Mouse (Mus musculus): ENCODE measurements around the gene Itpkb.

Gene Itpkb

DNA sequence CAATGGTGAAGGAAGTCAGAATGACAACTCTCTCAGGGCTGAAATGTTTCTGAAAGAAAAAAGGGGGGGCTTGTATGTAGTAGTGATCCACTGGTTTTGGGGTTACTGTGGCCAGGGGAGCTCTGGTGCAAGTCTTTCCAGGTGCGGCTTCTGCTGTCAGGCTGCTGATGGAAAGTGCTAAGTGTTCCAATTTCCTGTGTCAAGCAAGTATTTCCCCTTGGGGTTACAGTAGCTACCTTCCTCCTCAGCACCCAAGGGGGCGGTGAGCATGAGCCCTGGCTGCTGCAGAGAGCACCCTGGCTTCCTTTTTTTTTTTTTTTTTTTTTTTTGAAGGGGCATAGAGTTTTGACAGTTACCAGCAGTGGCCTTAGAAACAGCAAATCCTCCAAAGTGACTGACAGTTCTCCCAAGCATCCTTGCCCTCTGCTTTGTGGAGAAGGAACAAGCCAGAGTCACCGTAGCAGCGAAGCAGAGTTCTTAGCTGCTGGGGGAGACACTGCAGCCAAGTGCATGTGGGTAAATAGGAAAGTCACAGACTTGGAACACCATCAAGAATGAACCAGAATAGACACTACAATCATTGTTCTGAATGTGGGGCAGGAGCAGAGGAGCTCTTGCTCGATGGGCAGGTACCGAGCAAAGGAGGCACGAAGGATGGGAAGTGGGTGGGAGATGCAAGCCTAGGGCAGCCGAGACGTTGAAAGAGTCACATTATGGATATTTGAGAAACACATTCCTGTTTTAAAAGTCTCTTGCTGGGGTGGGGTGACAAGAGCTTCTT lies 62.9 kb downstream of the Itpkb start:
- no peak for DNase-seq (ENCODE audit: low read depth, low spot score)

DNA sequence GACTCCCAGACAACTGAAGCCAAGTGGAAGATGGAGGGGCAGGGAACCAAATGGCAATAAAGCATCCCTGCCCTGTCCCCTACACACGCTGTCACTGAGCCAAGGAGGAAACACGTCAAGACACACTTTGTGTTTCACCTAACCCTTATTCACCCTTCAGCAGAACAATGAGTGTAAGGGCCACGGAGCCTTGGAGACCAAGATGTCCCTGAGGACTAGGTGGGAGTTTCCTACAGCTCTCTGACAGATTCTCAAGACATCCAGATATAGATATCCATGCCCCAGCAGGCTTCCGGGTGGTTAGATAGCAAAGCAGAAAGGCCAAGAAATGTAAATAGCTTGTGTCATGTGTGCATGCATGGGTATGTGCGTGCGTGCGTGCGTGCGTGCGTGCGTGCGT lies 63.6 kb downstream of the Itpkb start:
- no peak for DNase-seq (ENCODE audit: low read depth, low spot score)

DNA sequence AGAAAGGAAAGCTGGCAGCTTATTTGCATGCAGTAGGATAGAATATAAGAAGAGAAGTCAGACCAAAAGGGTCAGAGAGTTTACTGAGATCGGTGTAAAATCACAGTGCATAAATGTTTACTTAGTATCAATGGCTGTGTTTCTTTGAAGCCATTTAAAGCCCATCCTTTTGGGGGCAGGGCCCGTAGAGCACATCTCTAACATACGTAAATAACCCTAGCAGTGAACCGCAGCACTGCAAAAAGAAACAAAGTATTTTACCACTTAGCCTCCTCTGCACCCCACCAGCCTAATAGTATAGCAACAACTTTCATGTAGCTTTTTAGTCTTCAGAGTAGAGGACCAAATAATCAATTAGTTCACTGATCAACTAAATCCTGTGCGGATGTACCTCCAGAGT lies 67.4 kb downstream of the Itpkb start:
- no peak for DNase-seq (ENCODE audit: low read depth, low spot score)

DNA sequence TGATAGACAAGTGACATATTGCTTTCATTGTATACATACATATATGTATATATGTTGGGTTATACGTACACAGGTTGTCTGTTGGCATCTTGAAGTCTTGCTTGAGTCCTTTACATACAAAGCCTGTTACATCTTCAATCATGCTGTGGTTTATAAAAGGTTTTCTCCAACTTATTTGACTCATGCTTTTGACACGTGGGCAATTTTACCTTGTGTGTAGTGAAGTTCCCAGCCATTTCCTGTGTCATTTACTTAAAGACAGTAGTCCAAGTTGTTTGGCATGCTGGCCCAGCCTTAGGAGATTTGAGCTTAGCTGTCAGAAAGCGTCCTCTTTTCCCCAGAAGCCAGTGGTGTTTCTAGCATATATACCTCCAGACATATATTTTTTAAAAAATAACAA lies 68.2 kb downstream of the Itpkb start:
- no peak for DNase-seq (ENCODE audit: low read depth, low spot score)

DNA sequence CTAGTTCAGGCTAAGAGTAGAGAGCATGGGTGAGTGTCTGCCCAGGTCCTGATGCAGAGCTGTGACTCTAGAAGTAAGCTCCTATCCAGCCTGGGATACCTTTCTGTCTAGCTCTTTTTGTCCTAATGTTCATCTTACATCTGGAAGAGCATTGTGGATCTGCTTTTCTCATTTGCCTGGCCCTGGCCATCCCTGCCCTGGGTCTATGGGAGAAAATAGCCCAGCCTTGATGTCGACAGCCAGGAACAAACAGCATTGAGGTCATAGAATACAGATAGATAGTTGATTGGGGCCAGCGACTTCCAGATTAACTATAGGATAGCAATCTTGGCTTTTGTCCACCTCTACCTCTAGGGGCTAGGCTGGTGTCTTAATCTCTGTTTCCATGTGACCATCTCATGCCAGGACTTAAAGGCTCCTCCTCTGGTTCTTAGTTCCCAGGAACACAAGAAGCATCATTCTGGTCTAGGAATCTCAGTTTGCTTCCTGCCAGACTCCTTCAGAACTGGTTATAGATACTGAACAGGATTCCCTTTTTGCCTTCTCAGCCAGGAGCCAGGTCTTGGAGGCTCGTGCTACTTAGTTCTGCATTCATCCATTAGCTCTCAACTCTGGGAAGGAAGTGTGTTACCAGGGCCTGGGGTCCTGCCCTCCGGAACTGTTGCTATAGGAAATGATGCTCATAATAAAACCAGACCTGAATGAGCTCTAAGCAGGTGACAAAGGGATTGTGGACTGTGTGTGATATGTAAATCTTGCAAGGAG lies 70.6 kb downstream of the Itpkb start:
- no peak for DNase-seq (ENCODE audit: low read depth, low spot score)

DNA sequence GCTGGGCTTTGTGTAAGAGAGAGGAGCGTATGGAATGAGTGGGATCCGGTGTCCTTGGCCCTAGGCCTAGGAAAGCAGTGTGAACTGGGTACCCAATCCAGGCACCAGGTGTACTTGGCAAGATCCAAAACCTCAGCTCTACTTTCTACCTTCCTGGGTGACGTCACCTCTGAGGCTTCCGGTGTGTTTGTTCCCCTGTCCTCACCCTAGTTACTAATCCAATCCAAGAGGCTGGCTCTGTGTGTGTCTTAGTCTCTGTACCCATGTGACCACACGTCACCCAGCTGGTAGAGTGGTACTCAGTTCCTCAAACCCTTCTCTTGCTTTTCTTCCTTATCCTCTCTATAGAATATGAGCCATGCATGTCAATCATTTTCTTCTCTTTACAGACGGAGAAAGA lies 71.4 kb downstream of the Itpkb start:
- no peak for DNase-seq (ENCODE audit: low read depth, low spot score)

DNA sequence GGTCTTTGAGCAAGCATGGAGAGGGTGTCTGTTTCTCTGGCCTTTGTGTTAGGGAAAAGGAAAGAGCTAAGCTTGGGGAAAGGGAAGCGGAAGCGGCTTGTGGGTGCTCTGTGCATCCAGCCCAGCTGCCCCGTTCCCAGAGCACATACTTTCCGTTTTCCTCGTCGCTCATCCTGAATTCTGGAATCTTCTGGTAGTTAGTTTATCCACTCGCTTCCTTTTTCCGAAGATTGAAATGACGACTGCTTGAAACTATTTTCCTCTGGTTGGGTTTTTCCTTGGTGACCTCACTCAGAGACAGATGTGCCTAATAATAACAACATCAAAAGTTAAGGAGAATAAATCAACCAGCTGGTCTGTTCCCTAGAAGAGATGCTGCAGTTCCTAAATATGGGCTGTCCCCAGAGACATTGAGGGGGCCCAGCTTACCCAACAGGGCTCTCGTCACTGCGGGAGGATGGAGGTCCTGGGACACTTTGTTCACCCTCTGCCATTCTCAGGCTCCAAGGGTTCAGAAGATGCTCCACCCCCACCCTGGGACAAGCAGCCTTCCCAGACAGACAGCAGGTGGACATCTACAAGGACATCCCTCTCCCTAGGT lies 72.3 kb downstream of the Itpkb start:
- DNase-seq (ENCODE audit: low read depth, low spot score) = no peak

DNA sequence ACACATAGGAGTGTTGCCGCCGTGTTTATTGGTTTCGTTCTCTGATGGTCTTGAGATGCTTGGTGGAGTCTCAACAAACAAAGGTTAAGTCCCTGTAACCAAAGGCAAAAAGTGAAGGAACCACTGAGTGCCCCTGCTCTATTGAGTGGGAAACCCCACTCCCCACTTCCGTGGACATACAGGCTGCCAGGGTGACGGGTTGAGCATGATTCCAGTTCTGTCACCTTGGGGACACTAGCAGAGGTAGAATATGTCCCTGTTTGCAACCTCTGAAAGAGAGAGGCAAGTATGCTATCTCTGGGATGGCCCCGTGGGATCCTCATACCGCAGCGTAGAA lies 73.0 kb downstream of the Itpkb start:
- no peak for DNase-seq (ENCODE audit: low read depth, low spot score)

DNA sequence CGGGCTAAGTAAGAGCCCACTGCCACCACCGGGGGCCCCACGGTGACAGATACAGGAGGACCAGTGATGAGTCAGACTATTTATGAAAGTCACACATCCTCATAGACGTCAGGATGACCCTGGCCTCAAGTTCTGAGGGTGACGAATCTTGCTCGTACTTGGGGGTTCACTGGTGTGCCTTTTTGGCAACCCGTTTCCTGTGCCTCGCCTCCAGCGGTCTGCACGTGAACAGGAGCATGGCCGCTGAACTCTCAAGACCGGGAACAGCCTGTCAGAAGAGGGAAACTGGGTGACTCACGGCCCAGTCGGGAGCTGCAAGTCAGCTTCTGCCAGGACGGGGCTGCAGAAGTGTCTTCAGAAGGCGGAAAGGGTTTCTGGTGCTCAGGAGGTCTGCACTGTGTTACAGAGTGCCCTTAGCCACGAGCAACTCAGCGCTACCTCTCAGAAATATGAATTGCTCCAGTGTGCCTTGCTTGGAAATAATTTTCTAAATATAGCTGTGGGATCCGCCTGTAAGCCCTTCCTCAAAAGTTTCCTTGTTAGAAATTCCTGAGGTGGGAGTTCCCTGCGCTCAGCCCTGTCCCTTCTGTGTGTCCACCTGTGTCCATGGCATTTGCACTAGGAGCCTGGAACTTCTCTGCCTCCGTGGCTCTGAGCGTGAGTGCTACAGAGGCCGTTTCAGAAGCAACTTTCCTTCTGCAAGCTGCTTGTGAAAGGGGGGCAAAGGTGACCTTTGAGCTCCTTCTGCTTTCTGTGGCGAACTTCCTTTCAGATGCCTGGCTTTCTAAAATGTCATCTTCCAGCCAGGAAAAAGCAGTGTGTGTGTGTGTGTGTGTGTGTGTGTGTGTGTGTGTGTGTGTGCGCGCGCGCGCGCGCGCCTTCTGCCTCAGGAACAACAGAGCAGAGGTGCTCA lies 73.7 kb downstream of the Itpkb start:
- DNase-seq (ENCODE audit: low read depth, low spot score) = no peak

DNA sequence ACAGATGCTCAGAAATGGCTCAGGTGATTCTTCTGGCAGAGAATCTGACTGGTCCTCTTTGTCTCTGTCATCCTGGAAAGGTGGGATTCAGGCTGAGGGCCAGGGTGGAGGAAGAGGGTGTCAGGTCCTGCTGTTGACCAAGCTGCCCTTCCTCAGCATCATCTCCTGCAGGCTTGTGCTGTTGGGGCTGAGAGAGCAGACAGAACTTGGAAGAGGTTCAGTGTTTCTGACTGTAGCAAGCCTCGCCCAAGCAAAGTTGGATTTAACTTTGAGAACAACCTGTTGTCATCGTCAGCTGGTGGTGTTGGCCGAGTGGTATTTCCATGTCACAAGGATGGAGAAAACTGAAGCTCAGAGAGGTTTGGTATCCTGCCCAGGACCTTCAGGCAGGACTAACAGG lies 74.4 kb downstream of the Itpkb start:
- DNase-seq (ENCODE audit: low read depth, low spot score) = no peak

DNA sequence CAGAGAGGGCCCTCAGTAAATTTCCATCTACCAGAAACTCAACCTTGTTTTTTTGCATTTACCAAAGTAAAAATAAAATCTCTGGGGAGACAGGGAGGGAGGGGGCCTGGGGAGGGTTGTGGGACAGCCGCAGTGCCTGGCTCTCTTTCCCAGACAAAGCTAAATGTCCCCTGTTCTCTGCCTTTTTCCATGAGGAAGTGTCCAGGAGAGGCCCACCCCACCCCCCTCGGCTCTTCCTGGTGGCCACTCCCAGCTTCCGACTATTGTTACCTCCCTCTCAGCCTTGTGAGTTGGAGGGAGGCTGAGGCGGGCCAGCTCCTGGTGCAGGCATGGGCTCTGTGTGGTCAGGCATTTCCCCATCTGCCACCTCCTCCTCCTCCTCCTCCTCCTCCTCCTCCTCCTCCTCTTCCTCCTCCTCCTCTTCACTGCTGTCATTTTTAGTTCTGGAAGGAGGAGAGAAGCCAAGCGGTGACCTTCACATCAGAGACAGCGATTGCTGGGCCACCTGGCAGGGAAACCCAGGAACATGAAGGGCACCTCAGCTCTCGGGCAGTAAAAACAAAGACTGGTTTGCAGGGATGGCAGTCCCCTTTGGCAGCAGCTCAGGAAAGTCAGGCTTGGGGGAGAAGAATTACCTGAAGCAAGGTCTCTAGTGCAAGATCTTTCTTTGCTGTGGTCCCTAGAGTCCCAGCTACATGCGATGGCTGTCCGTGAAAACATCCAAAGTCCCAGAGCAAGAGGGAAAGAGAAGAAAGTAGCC lies 75.5 kb downstream of the Itpkb start:
- DNase-seq (ENCODE audit: low read depth, low spot score) = no peak

DNA sequence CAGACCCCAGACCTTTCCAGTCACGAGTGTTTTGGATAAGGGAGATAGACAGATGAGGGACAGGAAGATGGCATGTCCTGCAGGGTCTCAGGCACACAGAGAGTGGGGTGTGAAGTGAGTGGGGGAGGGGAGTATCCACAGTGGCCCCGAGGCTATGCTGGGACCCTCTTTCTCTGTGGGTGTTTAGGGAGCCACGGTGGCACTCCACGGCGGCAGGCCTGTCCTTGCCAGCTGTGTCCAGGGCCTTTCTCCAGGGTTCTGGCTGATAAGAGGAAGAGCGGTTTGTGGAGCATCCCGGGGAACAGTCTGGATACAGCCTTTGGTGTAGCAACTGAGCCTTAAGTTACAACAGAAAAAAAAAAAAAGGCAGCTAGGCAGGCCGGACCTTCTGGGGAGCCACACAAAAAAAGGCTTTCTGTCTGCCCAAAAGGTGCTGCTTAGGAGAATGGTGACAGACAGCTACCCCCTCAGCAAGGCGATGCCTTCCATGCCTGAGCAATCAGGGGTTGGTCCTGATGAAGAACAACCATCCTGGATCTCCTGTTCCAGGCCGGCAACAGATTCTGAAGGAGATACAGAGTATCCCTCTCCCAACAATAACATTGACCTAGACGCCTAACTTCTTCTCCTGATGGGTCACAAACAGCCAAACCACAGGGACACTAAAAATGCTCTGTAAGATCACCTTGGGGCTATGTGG lies 76.2 kb downstream of the Itpkb start:
- DNase-seq (ENCODE audit: low read depth, low spot score) = no peak

DNA sequence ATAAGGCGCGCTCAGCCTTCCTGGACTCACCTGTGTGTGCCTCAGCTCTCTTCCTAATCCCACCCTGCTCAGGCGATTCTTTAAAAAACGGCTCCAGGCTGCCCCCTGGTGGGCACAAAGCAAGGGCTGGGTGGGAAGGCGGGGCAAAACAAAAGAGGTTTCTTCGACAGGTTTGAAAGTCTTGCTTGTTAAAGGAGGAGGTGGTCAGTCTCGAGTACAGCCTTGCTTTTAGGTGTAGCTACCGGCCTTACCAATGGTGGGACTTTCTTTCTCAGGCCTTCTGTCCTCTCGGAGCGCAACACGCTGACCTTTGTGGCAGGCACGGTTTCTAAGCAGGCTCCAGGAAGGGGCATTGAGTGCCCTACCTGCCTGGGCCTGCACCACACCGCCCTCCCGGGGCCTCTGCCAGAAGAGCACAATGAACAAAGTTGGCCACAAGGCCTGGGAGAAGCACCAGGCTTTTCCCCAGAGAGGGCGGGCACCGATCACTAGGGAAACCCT lies 76.9 kb downstream of the Itpkb start:
- DNase-seq (ENCODE audit: low read depth, low spot score) = no peak

DNA sequence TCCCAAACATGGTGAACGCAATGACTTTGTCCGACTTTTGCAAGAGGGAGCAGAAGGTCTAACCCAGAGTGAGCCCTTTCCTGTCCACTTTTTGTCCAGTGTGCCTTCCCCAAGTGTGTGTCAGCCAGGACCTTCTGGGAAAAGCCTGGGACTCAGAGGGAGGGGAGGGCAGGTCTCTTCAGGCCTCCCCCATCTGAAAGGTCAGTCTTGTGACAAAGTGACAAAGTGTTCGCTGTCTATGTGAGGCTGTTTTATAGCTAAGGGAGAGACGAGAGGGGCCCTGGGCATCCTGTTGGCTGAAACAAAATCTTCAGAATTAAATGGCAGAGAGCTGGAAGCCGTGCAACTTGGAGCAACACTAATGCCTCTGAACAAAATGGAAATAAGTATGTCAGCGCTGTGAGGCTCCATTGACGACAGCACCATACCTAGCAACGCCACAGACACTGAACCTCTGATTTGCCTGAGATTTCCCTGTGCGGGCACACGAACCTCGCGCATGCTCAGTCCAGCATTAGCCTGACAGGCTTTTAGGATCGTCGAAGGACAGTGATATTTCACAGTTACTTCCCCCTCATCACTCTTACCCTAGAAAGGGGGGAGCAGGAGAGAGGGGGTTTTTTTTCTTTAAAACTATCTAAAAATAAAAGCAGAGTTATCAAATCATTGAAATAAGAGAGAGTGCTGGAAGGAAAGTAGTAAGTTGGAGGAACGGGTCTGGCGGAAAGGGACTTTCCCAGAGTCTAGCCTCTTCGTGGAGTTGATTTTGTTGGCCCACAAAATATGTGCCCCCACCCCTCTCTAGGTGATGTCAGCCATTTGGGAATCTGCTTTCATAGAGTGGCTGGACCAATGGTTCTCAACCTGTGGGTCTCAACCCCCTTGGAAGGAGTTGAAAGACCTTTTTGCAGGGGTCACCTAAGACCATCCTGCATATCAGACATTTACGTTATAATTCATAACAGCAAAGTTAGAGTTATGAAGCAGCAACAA lies 77.7 kb downstream of the Itpkb start:
- DNase-seq (ENCODE audit: low read depth, low spot score) = no peak

DNA sequence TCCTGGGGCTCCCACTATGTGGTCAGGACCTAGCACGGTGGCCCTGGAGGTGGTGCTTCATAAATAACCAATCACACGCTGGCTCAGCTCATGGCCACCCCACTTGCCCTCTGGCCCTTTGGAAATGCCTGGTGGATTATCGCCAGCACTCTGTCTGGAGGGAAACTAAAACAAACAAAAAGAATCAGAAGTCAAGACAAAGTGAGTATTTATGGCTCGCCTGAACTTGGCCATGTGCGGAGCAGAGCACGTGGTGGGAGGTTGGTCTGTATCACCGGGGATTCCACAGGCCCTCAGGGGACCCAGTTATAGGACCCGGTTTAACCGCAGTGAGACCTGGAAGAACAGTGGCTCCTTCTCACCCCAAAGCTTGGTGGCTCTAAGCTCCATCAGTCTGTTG lies 78.5 kb downstream of the Itpkb start:
- DNase-seq (ENCODE audit: low read depth, low spot score) = no peak

DNA sequence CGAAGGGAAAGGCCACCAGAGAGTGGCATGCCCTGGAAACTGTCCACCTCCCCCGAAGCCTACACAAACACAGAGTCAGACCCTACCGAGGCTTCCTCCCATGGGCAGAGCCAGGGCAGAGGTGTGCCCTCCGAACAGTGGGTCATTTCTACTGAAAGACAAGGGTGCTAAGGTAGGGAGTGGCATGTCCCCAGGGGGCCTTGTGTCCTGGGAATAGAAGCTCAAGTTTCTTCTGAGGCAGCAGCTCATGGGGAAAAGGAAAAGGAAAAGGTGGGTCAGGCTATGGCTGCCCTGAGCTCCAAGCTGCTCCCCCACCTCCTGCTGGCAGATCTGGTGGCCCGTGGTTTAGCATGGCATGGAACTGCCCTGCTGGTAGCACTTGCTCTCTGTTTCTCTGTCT lies 79.5 kb downstream of the Itpkb start:
- DNase-seq (ENCODE audit: low read depth, low spot score) = no peak

DNA sequence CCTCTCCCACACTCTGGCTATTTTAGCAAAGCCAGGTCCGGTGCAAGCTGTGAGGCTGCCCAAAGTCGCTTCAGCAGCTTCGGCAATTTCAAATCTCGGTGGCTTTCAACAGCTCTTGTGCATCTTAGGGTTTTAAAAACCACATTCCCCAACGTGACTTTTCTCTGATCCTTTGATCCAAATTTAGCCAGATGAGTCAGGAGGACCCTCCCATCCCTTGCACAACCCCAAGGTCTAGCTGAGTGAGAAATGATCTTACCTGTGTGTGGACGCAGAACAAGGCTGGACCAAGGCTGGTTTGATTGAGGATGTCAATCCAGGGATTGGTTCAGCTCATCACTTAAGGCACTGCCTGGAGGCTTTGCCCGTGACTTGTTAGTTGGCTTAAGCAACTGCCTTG lies 80.0 kb downstream of the Itpkb start:
- no peak for DNase-seq (ENCODE audit: low read depth, low spot score)

DNA sequence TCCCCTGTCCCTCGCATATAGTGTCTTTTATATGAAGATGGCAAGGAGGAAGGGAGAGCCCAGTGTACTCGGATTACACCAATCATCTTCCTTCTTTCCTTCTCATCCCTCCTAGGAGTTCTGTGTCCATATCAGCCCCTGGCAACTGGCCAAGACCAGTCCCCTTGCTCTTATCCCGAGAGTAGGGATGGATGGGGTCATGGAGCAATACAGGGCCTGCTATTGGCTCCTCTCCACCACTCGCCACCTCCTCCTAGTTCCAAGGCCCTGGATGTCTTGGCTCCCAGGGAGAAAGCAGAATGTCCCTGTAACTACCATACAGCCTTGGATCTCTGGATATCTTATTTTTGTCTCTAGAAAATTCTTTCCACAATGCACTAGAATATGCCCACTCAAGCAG lies 84.8 kb downstream of the Itpkb start:
- DNase-seq (ENCODE audit: low read depth, low spot score) = no peak

DNA sequence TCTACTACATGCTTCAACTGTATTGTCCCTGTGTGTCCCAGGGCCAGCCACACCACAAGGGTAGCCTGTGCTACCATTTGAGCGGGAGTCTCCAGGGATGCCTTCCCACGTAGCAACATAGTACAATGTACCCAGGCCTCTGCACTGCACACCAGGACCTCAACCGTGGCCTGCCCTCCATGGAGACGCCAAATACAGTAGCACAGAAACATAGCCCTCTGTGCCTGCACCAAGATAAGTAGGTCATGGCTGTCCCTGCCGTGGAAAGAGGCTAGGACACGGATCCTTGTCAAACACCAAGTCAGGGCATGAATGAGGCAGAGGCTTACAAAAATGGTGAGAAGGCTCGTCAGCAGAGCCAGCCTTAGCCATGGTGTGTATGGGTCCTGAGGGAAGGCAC lies 85.6 kb downstream of the Itpkb start:
- no peak for DNase-seq (ENCODE audit: low read depth, low spot score)
